Mouse (Mus musculus): Measurements from ENCODE around the gene Rwdd1. TPM values are rescaled to one million over a fixed set of nuclear protein-coding genes. Genes with fewer than 3 reads are reported as not detected.
"Not testable (repeated sequence)": the region's sequence is repeated elsewhere in the genome, so short reads cannot be mapped to it uniquely, and the experiment has no call there.

Rwdd1 gene
- 10 to 100 TPM; 93.2 to 93.4 TPM for total RNA-seq (2021)
- long read RNA-seq, experiment 1, transcript Rwdd1-201 (7 exons, 1,090 nt): major isoform, 86 of 95 reads
- long read RNA-seq, experiment 1, partial matches to known transcripts: 8 of 95 reads
- long read RNA-seq, experiment 1, other reads (novel, unspliced or antisense): 1 of 95 reads
- long read RNA-seq, experiment 2, transcript Rwdd1-201 (7 exons, 1,090 nt): major isoform, 39 of 40 reads
- long read RNA-seq, experiment 2, partial matches to known transcripts: 0 of 40 reads
- long read RNA-seq, experiment 2, other reads (novel, unspliced or antisense): 1 of 40 reads

GRCm38 (mm10) chr10:34019302-34020075, at the start of gene Rwdd1:
Gene Rwdd1, minus strand, starts transcription at chr10:34019624.
- DNase-seq: peak; percentile 97

- DNase-seq: no peak
Measured at GRCm38 (mm10) chr10:34066591-34066990, 47.2 kb upstream of the Rwdd1 start.

GRCm38 (mm10) chr10:34053987-34054386, 34.6 kb upstream of the Rwdd1 start:
- no peak for DNase-seq

GRCm38 (mm10) chr10:34044210-34044609, 24.8 kb upstream of the Rwdd1 start, which contains the start of gene Calhm4:
Gene Calhm4, minus strand, starts transcription at chr10:34044310.
- DNase-seq: no peak

- no peak for DNase-seq
Measured at GRCm38 (mm10) chr10:34037401-34037800, 18.0 kb upstream of the Rwdd1 start, which contains the start of gene Trappc3l. Gene Trappc3l, plus strand, starts transcription at chr10:34037597.

- peak; percentile 6 for DNase-seq
Measured at GRCm38 (mm10) chr10:34036587-34036986, 17.2 kb upstream of the Rwdd1 start.

GRCm38 (mm10) chr10:34033630-34034305, 14.3 kb upstream of the Rwdd1 start:
- peak; percentile 87 for DNase-seq

GRCm38 (mm10) chr10:34030322-34030721, 10.9 kb upstream of the Rwdd1 start:
- no peak for DNase-seq

- peak; percentile 7 for DNase-seq
Measured at GRCm38 (mm10) chr10:34018746-34019301, 600 bp downstream of the Rwdd1 start.

GRCm38 (mm10) chr10:34013241-34013640, 6.2 kb downstream of the Rwdd1 start:
- DNase-seq: peak; percentile 29

- DNase-seq: no peak
Measured at GRCm38 (mm10) chr10:34012581-34012980, 6.8 kb downstream of the Rwdd1 start.

- DNase-seq: no peak
Measured at GRCm38 (mm10) chr10:33998397-33998796, 21.0 kb downstream of the Rwdd1 start.

GRCm38 (mm10) chr10:33996686-33997085, 22.7 kb downstream of the Rwdd1 start:
- not testable (repeated sequence) for DNase-seq

GRCm38 (mm10) chr10:33986771-33987170, 32.7 kb downstream of the Rwdd1 start:
- peak; percentile 69 for DNase-seq

- DNase-seq: no peak
Measured at GRCm38 (mm10) chr10:33974781-33975494, 44.5 kb downstream of the Rwdd1 start.

GRCm38 (mm10) chr10:33952509-33952908, 66.9 kb downstream of the Rwdd1 start:
- DNase-seq: no peak

GRCm38 (mm10) chr10:33950803-33951583, 68.4 kb downstream of the Rwdd1 start, which contains the start of gene Zup1:
Gene Zup1, minus strand, starts transcription at chr10:33951269.
- peak; percentile 90 for DNase-seq

Measured in adrenal gland, postnatal 10 days (tissue).